Mouse (Mus musculus): ENCODE data around the gene Synm. TPM values are rescaled to one million over a fixed set of nuclear protein-coding genes. Genes with fewer than 3 reads are reported as not detected.

Synm gene
- total and polyA plus RNA-seq, 3 experiments: 0.01 TPM; not detected in 2

DNA sequence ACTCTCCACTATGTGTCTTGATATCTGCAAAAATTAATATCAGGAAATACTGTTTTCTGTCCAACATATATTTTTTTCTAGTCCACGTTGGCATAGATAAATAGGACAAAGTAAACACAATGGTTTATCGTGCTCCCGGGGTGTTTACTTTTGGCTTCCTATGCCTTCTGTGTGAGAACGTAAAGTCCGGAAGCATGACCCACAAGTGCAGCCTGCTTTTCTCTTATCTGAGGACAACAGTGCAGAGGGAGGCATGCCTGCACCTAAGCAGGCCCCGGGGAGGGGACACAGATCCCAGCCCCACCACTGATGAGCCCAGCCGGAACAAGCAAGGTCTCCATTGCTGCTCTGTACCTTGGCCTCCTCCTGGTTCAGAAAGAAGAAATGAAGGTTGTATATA, 49.3 kb downstream of the Synm start:
- peak; percentile 85 for TF ChIP-seq TAL1 (IDR thresholded peaks at IDR 0.05; ENCODE audit: low read length)
- no peak for TF ChIP-seq TBP (IDR thresholded peaks at IDR 0.05; ENCODE audit: low read depth, low read length)
- peak; percentile 44 for DNase-seq (ENCODE audit: low read depth, low spot score)
- Histone ChIP-seq H3K27ac (ENCODE audit: control insufficient read depth, low read depth, low read length) (peak overlapping the region; percentile 43), H3K4me3 (ENCODE audit: control insufficient read depth in 1 of 2, insufficient read depth in 1 of 2, low read depth in 2 of 2, low read length in 2 of 2) (no peak overlapping the region), H3K4me1 (ENCODE audit: control insufficient read depth in 1 of 2, insufficient read depth in 2 of 2, low read length in 2 of 2) (no peaks in the 10 kb centered on the region), H3K79me2 (ENCODE audit: control insufficient read depth, insufficient read depth, low read length, poor library complexity) (no peaks in the 10 kb centered on the region), H3K27me3 (ENCODE audit: control insufficient read depth in 1 of 2, insufficient read depth in 2 of 2, low read length in 2 of 2) (no peaks in the 10 kb centered on the region), H3K36me3 (ENCODE audit: control insufficient read depth in 1 of 2, insufficient read depth in 2 of 2, low read length in 2 of 2) (no peaks in the 10 kb centered on the region), H3K9me3 (replicated peaks; ENCODE audit: insufficient read depth, low read length) (no peaks in the 10 kb centered on the region), H3K9ac (ENCODE audit: control insufficient read depth, low read depth, low read length, poor library complexity, severe bottlenecking) (no peak overlapping the region)

DNA sequence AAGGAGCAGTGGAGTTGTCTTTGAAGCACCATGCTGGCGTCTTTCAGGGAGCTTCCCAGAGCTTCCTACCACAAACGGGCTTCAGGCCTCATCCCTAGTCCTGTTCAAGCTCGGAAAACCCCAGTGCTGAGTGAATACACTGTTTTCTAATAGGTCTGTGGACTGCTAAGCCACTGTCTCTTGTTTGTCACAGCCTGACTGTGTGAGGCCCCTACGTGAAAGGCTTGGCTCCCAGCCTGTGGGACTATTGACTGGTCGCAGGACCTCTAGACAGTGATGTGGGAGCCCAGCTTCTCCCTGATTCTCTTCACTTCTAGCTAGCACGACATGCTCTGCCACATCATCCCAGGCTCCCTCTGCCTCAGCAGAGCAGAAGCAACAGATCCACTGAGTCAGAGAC, 51.4 kb downstream of the Synm start:
- H3K9ac ChIP-seq (ENCODE audit: control insufficient read depth, low read depth, low read length, poor library complexity, severe bottlenecking): no peak overlapping the region
- H3K4me3 ChIP-seq (ENCODE audit: control insufficient read depth in 1 of 2, insufficient read depth in 1 of 2, low read depth in 2 of 2, low read length in 2 of 2): no peak overlapping the region
- no peak overlapping the region for H3K27ac ChIP-seq (ENCODE audit: control insufficient read depth, low read depth, low read length)
- H3K36me3 ChIP-seq (ENCODE audit: control insufficient read depth in 1 of 2, insufficient read depth in 2 of 2, low read length in 2 of 2): no peaks in the 10 kb centered on the region
- H3K9me3 ChIP-seq (replicated peaks; ENCODE audit: insufficient read depth, low read length): no peaks in the 10 kb centered on the region
- H3K79me2 ChIP-seq (ENCODE audit: control insufficient read depth, insufficient read depth, low read length, poor library complexity): no peaks in the 10 kb centered on the region
- DNase-seq (ENCODE audit: low read depth, low spot score): no peak
- TF ChIP-seq JUND (IDR thresholded peaks at IDR 0.05; ENCODE audit: low read depth, low read length) (no peak), MXI1 (IDR thresholded peaks at IDR 0.05; ENCODE audit: low read depth, low read length) (no peak), ZMIZ1 (IDR thresholded peaks at IDR 0.05; ENCODE audit: low read depth, low read length) (no peak), NRF1 (IDR thresholded peaks at IDR 0.05; ENCODE audit: insufficient read depth, low read depth, low read length, poor library complexity, severe bottlenecking) (no peak), UBTF (IDR thresholded peaks at IDR 0.05; ENCODE audit: borderline replicate concordance, insufficient read depth, low read depth, low read length) (no peak), SMC3 (IDR thresholded peaks at IDR 0.05; ENCODE audit: low read depth, low read length) (no peak), EP300 (IDR thresholded peaks at IDR 0.05; ENCODE audit: low read depth in 1 of 2, low read length in 2 of 2) (no peak)
- no peaks in the 10 kb centered on the region for H3K4me1 ChIP-seq (ENCODE audit: control insufficient read depth in 1 of 2, insufficient read depth in 2 of 2, low read length in 2 of 2)
- H3K27me3 ChIP-seq (ENCODE audit: control insufficient read depth in 1 of 2, insufficient read depth in 2 of 2, low read length in 2 of 2): no peaks in the 10 kb centered on the region

- Histone ChIP-seq H3K9ac (ENCODE audit: control insufficient read depth, low read depth, low read length, poor library complexity, severe bottlenecking) (no peak overlapping the region), H3K27me3 (ENCODE audit: control insufficient read depth in 1 of 2, insufficient read depth in 2 of 2, low read length in 2 of 2) (no peaks in the 10 kb centered on the region), H3K79me2 (ENCODE audit: control insufficient read depth, insufficient read depth, low read length, poor library complexity) (no peaks in the 10 kb centered on the region), H3K36me3 (ENCODE audit: control insufficient read depth in 1 of 2, insufficient read depth in 2 of 2, low read length in 2 of 2) (no peaks in the 10 kb centered on the region), H3K27ac (ENCODE audit: control insufficient read depth, low read depth, low read length) (no peak overlapping the region), H3K4me3 (ENCODE audit: control insufficient read depth in 1 of 2, insufficient read depth in 1 of 2, low read depth in 2 of 2, low read length in 2 of 2) (no peak overlapping the region), H3K4me1 (ENCODE audit: control insufficient read depth in 1 of 2, insufficient read depth in 2 of 2, low read length in 2 of 2) (no peaks in the 10 kb centered on the region), H3K9me3 (replicated peaks; ENCODE audit: insufficient read depth, low read length) (no peaks in the 10 kb centered on the region)
- no peak for DNase-seq (ENCODE audit: low read depth, low spot score)
- TF ChIP-seq SMC3 (IDR thresholded peaks at IDR 0.05; ENCODE audit: low read depth, low read length): no peak
- no peak for TF ChIP-seq POLR2AphosphoS5 (IDR thresholded peaks at IDR 0.05; ENCODE audit: borderline replicate concordance, low read depth, low read length)
- no peak for TF ChIP-seq MYC (IDR thresholded peaks at IDR 0.05; ENCODE audit: low read depth, low read length)
- TF ChIP-seq NELFE (IDR thresholded peaks at IDR 0.05; ENCODE audit: low read depth, low read length): no peak
- TF ChIP-seq MXI1 (IDR thresholded peaks at IDR 0.05; ENCODE audit: low read depth, low read length): no peak
- TF ChIP-seq ZMIZ1 (IDR thresholded peaks at IDR 0.05; ENCODE audit: low read depth, low read length): no peak
- no peak for TF ChIP-seq GABPA (IDR thresholded peaks at IDR 0.05; ENCODE audit: low read depth, low read length)
- no peak for TF ChIP-seq ELF1 (IDR thresholded peaks at IDR 0.05; ENCODE audit: low read depth, low read length)
- TF ChIP-seq NRF1 (IDR thresholded peaks at IDR 0.05; ENCODE audit: insufficient read depth, low read depth, low read length, poor library complexity, severe bottlenecking): no peak
- TF ChIP-seq HCFC1 (IDR thresholded peaks at IDR 0.05; ENCODE audit: low read depth, low read length): no peak
- no peak for TF ChIP-seq ZKSCAN1 (IDR thresholded peaks at IDR 0.05; ENCODE audit: low read depth, low read length)
- TF ChIP-seq MYB (IDR thresholded peaks at IDR 0.05; ENCODE audit: low read depth, low read length): no peak
- TF ChIP-seq RCOR1 (IDR thresholded peaks at IDR 0.05; ENCODE audit: low read depth, low read length): no peak
- TF ChIP-seq USF2 (IDR thresholded peaks at IDR 0.05; ENCODE audit: borderline replicate concordance in 1 of 2, insufficient read depth in 1 of 2, low read depth in 1 of 2, low read length in 2 of 2): no peak
- TF ChIP-seq RAD21 (IDR thresholded peaks at IDR 0.05; ENCODE audit: low read depth, low read length): no peak
- TF ChIP-seq TBP (IDR thresholded peaks at IDR 0.05; ENCODE audit: low read depth, low read length): no peak
- TF ChIP-seq MEF2A (IDR thresholded peaks at IDR 0.05; ENCODE audit: extremely low read depth, insufficient replicate concordance, low read depth, low read length, poor library complexity, severe bottlenecking): no peak
- TF ChIP-seq CHD2 (IDR thresholded peaks at IDR 0.05; ENCODE audit: low read length): no peak
- TF ChIP-seq EP300 (IDR thresholded peaks at IDR 0.05; ENCODE audit: low read depth in 1 of 2, low read length in 2 of 2): no peak
These were observed 58.2 kb downstream of the Synm start for GRCm38 (mm10) chr7:67701252-67701914.

All from MEL (cell line).